Mouse (Mus musculus) CH12.LX (cell line): ENCODE results near the gene Abi1. TPM values are rescaled to one million over a fixed set of nuclear protein-coding genes. Genes with fewer than 3 reads are reported as not detected.

Source experiments
- DNase-seq: peaks from one replicate; pipeline ENCODE4 v3.0.0-alpha.2; 2013; ENCODE audit errors: extremely low read depth
- H3K27ac ChIP-seq: 2 replicates; pipeline ENCODE4 v1.5.1; 2012; ENCODE audit warnings: low read depth, mild to moderate bottlenecking, control low read depth, moderate library complexity; ENCODE audit not compliant: insufficient read depth
- H3K27me3 ChIP-seq: replicated peaks from 2 replicates; pipeline ENCODE3; 2012; ENCODE audit warnings: inconsistent platforms
- H3K36me3 ChIP-seq, 2 experiments: replicated peaks in 1 of 2; 2 replicates each; pipeline versions ENCODE3 to v1.6.1; 2012; ENCODE audit warnings: inconsistent platforms in 1 of 2, low read length in 1 of 2, mild to moderate bottlenecking in 1 of 2, mixed read lengths in 1 of 2, moderate library complexity in 1 of 2; ENCODE audit not compliant: control insufficient read depth in 1 of 2, insufficient read depth in 1 of 2
- H3K4me1 ChIP-seq, 2 experiments: 2 replicates each; pipeline ENCODE4 v1.6.1; 2012; ENCODE audit warnings: inconsistent platforms in 1 of 2, moderate library complexity in 1 of 2; ENCODE audit not compliant: insufficient read depth in 2 of 2, control insufficient read depth in 1 of 2
- H3K4me2 ChIP-seq: 2 replicates; pipeline ENCODE4 v1.6.1; 2012; ENCODE audit warnings: low read depth, mild to moderate bottlenecking, control low read depth; ENCODE audit not compliant: poor library complexity, insufficient read depth, severe bottlenecking
- H3K4me3 ChIP-seq, 3 experiments: fragments of 150-350 bp in 1 of 3; sonication (generic) in 1 of 3; replicated peaks in 1 of 3; 2 replicates each; pipeline versions ENCODE3 to v1.5.1; 2011 to 2012; ENCODE audit warnings: low read depth in 2 of 3, low read length in 2 of 3, mild to moderate bottlenecking in 2 of 3, moderate library complexity in 2 of 3, control low read depth in 1 of 3, improper control_type of control experiment in 1 of 3, inconsistent platforms in 1 of 3, mixed read lengths in 1 of 3; ENCODE audit not compliant: poor library complexity in 1 of 3
- H3K79me2 ChIP-seq: replicated peaks from 2 replicates; pipeline ENCODE4 v1.6.1; 2012; ENCODE audit warnings: mild to moderate bottlenecking, moderate library complexity; ENCODE audit not compliant: control insufficient read depth, poor library complexity, insufficient read depth, severe bottlenecking; ENCODE audit errors: extremely low read depth
- H3K9ac ChIP-seq: 2 replicates; pipeline ENCODE4 v1.6.1; 2012; ENCODE audit warnings: low read depth, mild to moderate bottlenecking, control low read depth, moderate library complexity; ENCODE audit not compliant: insufficient read depth
- H3K9me3 ChIP-seq: replicated peaks from 2 replicates; pipeline ENCODE3; 2012; ENCODE audit warnings: low read length, inconsistent platforms, mixed read lengths
- BHLHE40 ChIP-seq: IDR thresholded peaks from 2 replicates; pipeline ENCODE4 v1.6.1; 2011; ENCODE audit warnings: mild to moderate bottlenecking, low read depth, low read length, improper control_type of control experiment
- CHD1 ChIP-seq: IDR thresholded peaks from 2 replicates; pipeline ENCODE4 v1.6.1; 2012; ENCODE audit warnings: low read depth, low read length, improper control_type of control experiment, inconsistent platforms
- CHD2 ChIP-seq: IDR thresholded peaks from 2 replicates; pipeline ENCODE4 v1.6.1; 2011; ENCODE audit warnings: low read length, improper control_type of control experiment
- EP300 ChIP-seq: IDR thresholded peaks from 2 replicates; pipeline ENCODE4 v1.6.1; 2011; ENCODE audit warnings: low read length, improper control_type of control experiment
- ETS1 ChIP-seq: conservative IDR thresholded peaks from 2 replicates; pipeline ENCODE4 v1.6.1; 2012; ENCODE audit warnings: low read depth, mild to moderate bottlenecking, inconsistent platforms, low read length, improper control_type of control experiment, moderate library complexity
- HCFC1 ChIP-seq: IDR thresholded peaks from 2 replicates; pipeline ENCODE4 v1.6.1; 2012; ENCODE audit warnings: low read depth, mild to moderate bottlenecking, inconsistent platforms, low read length, improper control_type of control experiment
- KAT2A ChIP-seq: IDR thresholded peaks from 2 replicates; pipeline ENCODE4 v1.6.1; 2012; ENCODE audit warnings: low read length, improper control_type of control experiment, inconsistent platforms; ENCODE audit not compliant: insufficient replicate concordance
- MAFK ChIP-seq: IDR thresholded peaks from 2 replicates; pipeline ENCODE4 v1.6.1; 2011; ENCODE audit warnings: low read length, improper control_type of control experiment; ENCODE audit not compliant: insufficient replicate concordance
- MAX ChIP-seq: IDR thresholded peaks from 2 replicates; pipeline ENCODE4 v1.6.1; 2011; ENCODE audit warnings: low read length, improper control_type of control experiment
- MEF2A ChIP-seq: IDR thresholded peaks from 2 replicates; pipeline ENCODE4 v1.6.1; 2014; ENCODE audit warnings: low read depth, mild to moderate bottlenecking, inconsistent platforms, low read length, improper control_type of control experiment, borderline replicate concordance
- MXI1 ChIP-seq: IDR thresholded peaks from 2 replicates; pipeline ENCODE4 v1.6.1; 2011; ENCODE audit warnings: mild to moderate bottlenecking, low read depth, low read length, improper control_type of control experiment
- MYC ChIP-seq: IDR thresholded peaks from 2 replicates; pipeline ENCODE4 v1.6.1; 2011; ENCODE audit warnings: low read depth, mild to moderate bottlenecking, improper control_type of control experiment, low read length
- NELFE ChIP-seq: IDR thresholded peaks from 2 replicates; pipeline ENCODE4 v1.6.1; 2011; ENCODE audit warnings: low read depth, low read length, improper control_type of control experiment
- PAX5 ChIP-seq: IDR thresholded peaks from 2 replicates; pipeline ENCODE4 v1.6.1; 2012; ENCODE audit warnings: low read length, inconsistent platforms, mixed read lengths
- POLR2AphosphoS2 ChIP-seq: IDR thresholded peaks from 2 replicates; pipeline ENCODE4 v1.6.1; 2011; ENCODE audit warnings: low read depth, low read length, improper control_type of control experiment
- RAD21 ChIP-seq: IDR thresholded peaks from 2 replicates; pipeline ENCODE4 v1.6.1; 2011; ENCODE audit warnings: low read depth, mild to moderate bottlenecking, low read length, improper control_type of control experiment, moderate library complexity
- RCOR1 ChIP-seq: conservative IDR thresholded peaks from 2 replicates; pipeline ENCODE4 v1.6.1; 2012; ENCODE audit warnings: low read depth, mild to moderate bottlenecking, inconsistent platforms, low read length, improper control_type of control experiment
- TCF12 ChIP-seq: IDR thresholded peaks from 2 replicates; pipeline ENCODE4 v1.6.1; 2014; ENCODE audit warnings: low read depth, mild to moderate bottlenecking, inconsistent platforms, low read length, improper control_type of control experiment
- USF2 ChIP-seq: conservative IDR thresholded peaks from 2 replicates; pipeline ENCODE4 v1.6.1; 2011; ENCODE audit warnings: low read depth, low read length, improper control_type of control experiment
- ZC3H11A ChIP-seq: IDR thresholded peaks from 2 replicates; pipeline ENCODE4 v1.6.1; 2012; ENCODE audit warnings: low read depth, mild to moderate bottlenecking, inconsistent platforms, low read length, improper control_type of control experiment
- ZMIZ1 ChIP-seq: IDR thresholded peaks from 2 replicates; pipeline ENCODE4 v1.6.1; 2012; ENCODE audit warnings: low read depth, mild to moderate bottlenecking, inconsistent platforms, low read length, improper control_type of control experiment
- ZNF384 ChIP-seq: IDR thresholded peaks from 2 replicates; pipeline ENCODE4 v1.6.1; 2012; ENCODE audit warnings: low read depth, low read length, improper control_type of control experiment, inconsistent platforms
- dilution Hi-C: fragments of 300-500 bp; cut with MboI; formaldehyde crosslinking; loops from 2 replicates; pipeline ENCODE4 v1.14.3; 2020; ENCODE audit warnings: low sequenced_read_pairs; ENCODE audit not compliant: extremely low pct_unique_long_range_greater_than_20kb, extremely low pct_ligation_motif_present
- in situ Hi-C: fragments of 300-500 bp; cut with MboI; formaldehyde crosslinking; loops from 3 replicates; pipeline ENCODE4 v1.14.3; 2019; ENCODE audit warnings: low sequenced_read_pairs, low pct_ligation_motif_present, low pct_unique_long_range_greater_than_20kb, mixed read lengths
- polyA plus RNA-seq: library from polyadenylated mRNA; unstranded; fragments of >175 nt; gene quantifications from 2 replicates; pipeline ENCODE4 v1.2.1, GENCODE M21; 2012; ENCODE audit warnings: low read depth; ENCODE audit not compliant: insufficient read length
- total RNA-seq, 2 experiments: library from RNA; depleted of rRNA; stranded (reverse); fragments of 300-350 nt in 1 of 2; fragments of >200 nt in 1 of 2; gene quantifications; 2 replicates each; pipeline ENCODE4 v1.2.3; 2012 to 2014

Abi1 gene
- total and polyA plus RNA-seq, 3 experiments, result 45.7 to 104 (median 74.6) TPM

DNA sequence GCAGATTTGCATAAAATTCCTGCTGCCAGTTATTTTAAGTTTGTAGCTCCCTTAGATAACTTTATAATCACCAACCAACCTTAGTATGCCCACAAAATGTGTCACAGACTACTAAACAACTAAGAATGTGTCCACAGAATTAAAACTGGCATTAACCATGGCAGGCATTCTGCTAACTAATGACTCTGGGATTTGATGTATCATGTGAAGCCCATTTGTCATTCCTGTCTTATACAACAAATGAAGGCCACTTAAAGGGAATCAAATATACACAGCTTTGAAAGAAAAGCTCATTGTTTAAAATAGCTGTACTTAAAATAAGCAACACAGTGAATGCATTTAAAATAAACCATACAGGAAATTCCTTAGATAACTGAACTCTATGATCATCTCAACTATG is 44.0 kb downstream of the Abi1 start:
- H3K9ac ChIP-seq, result no peak overlapping the region
- peaks cover 7 to 39% of the 10 kb centered on the region in 2 experiments for H3K4me1 ChIP-seq
- in situ Hi-C loops, result no loop called here
- no peaks in the 10 kb centered on the region for H3K9me3 ChIP-seq
- no peak overlapping the region for H3K4me3 ChIP-seq
- H3K4me2 ChIP-seq, result no peak overlapping the region
- DNase-seq, result no peak
- dilution Hi-C loops, result no loop called here
- H3K27ac ChIP-seq, result no peak overlapping the region
- H3K36me3 ChIP-seq, result peaks cover 6 to 27% of the 10 kb centered on the region in 2 experiments
- peaks cover 14% of the 10 kb centered on the region for H3K79me2 ChIP-seq
- no peaks in the 10 kb centered on the region for H3K27me3 ChIP-seq
- TF ChIP-seq MYC (no peak), EP300 (no peak), ZC3H11A (no peak), CHD1 (no peak), ZNF384 (no peak), RCOR1 (no peak), MAFK (no peak), TCF12 (no peak), ETS1 (no peak), KAT2A (no peak), NELFE (no peak), CHD2 (no peak), POLR2AphosphoS2 (no peak), HCFC1 (no peak), ZMIZ1 (no peak), RAD21 (no peak), MEF2A (no peak), USF2 (no peak)
- TF ChIP-seq, all 38 proteins: peak for 0

DNA sequence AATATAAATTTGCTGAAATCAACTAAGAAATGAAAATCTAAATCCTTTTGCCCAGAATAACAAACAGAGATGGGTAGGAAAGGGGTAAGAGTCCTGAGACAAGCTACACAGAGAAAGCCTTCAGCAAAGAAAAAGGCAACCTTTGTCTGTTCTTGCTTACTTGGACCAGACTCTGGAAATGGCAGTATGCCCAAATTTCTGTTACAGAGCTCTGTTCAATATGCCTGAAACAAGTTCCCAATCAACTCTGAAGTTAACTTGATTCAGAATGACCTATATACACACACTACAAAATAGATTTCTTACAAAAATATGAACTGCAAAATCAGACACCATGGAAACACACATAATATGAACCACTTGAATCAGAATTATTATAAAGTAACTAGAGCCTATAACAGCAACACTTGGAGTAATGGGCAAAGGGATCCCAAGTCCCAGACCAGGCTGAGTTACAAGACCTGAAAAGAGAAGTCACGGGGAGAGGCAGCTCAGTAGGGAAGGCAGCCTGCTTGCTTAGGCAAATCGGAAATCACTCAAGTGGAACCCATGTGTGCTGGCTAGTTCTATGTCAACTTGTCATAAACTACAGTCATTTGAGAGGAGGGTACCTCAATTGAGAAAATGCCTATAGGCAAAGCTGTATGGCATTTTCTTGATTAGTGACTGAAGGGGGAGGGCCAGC is 53.9 kb downstream of the Abi1 start:
- dilution Hi-C loops, result no loop called here
- H3K27ac ChIP-seq, result no peak overlapping the region

More for the DNA sequence above, 53.9 kb downstream of the Abi1 start:
- Histone ChIP-seq H3K9ac (no peak overlapping the region), H3K4me2 (peak overlapping the region; percentile 56), H3K36me3 (peaks cover 0 to 15% of the 10 kb centered on the region in 2 experiments), H3K79me2 (peaks cover 10% of the 10 kb centered on the region), H3K27me3 (no peaks in the 10 kb centered on the region), H3K9me3 (no peaks in the 10 kb centered on the region), H3K4me3 (no peak overlapping the region), H3K4me1 (peaks cover 5 to 46% of the 10 kb centered on the region in 2 experiments; a peak in 3 of 4 replicates)
- DNase-seq, result peak; percentile 77
- in situ Hi-C loops, result no loop called here
- TF ChIP-seq BHLHE40, result peak; percentile 64
- peak; percentile 56; the same call in 1 of the 2 replicates for TF ChIP-seq PAX5
- TF ChIP-seq MYC, result 0 out of 2 replicates have a peak, but pooled peaks have one; percentile 29
- no peak for TF ChIP-seq MEF2A
- TF ChIP-seq MXI1, result peak; percentile 47; the same call in 1 of the 2 replicates
- no peak for TF ChIP-seq NELFE
- peak; percentile 54; the same call in 1 of the 2 replicates for TF ChIP-seq EP300
- 0 out of 2 replicates have a peak, but pooled peaks have one; percentile 14 for TF ChIP-seq MAX
